Mouse (Mus musculus): Measurements from ENCODE around the gene Atp8b2. TPM values are rescaled to one million over a fixed set of nuclear protein-coding genes. Genes with fewer than 3 reads are reported as not detected.
A peak's percentile ranks its signal among the peaks of the same experiment; 100 is the strongest.

Atp8b2 gene
- polyA plus RNA-seq, 1 experiment = 21.9 TPM

GRCm38 (mm10) chr3:89916622-89917021, 46.7 kb downstream of the Atp8b2 start:
- H3K27ac ChIP-seq (ENCODE audit: insufficient read depth, low read depth, low read length) = no peak overlapping the region
- no peak for TF ChIP-seq POLR2A (IDR thresholded peaks at IDR 0.05; ENCODE audit: low read depth, low read length)
- TF ChIP-seq CTCF (conservative IDR thresholded peaks at IDR 0.05; ENCODE audit: insufficient read depth, insufficient read length, low read depth, low read length) = no peak
- H3K4me1 ChIP-seq (ENCODE audit: control insufficient read depth, insufficient read depth, low read length) = 0 out of 2 replicates have a peak, but pooled peaks cover 5% of the 10 kb centered on the region
- H3K27me3 ChIP-seq (replicated peaks; ENCODE audit: control insufficient read depth, insufficient read depth, low read length) = no peaks in the 10 kb centered on the region
- no peaks in the 10 kb centered on the region for H3K36me3 ChIP-seq (ENCODE audit: control insufficient read depth, insufficient read depth, low read length)
- no peak overlapping the region for H3K4me3 ChIP-seq (ENCODE audit: insufficient read depth, low read depth, low read length)
- WGBS = 58% methylated on average over 1 of the region's 1 CpGs
- no peak for DNase-seq

- Histone ChIP-seq H3K27me3 (replicated peaks; ENCODE audit: control insufficient read depth, insufficient read depth, low read length) (no peaks in the 10 kb centered on the region), H3K4me3 (ENCODE audit: insufficient read depth, low read depth, low read length) (no peak overlapping the region), H3K36me3 (ENCODE audit: control insufficient read depth, insufficient read depth, low read length) (no peaks in the 10 kb centered on the region), H3K27ac (ENCODE audit: insufficient read depth, low read depth, low read length) (no peak overlapping the region), H3K4me1 (ENCODE audit: control insufficient read depth, insufficient read depth, low read length) (0 out of 2 replicates have a peak, but pooled peaks cover 5% of the 10 kb centered on the region)
- TF ChIP-seq POLR2A (IDR thresholded peaks at IDR 0.05; ENCODE audit: low read depth, low read length) (no peak), CTCF (conservative IDR thresholded peaks at IDR 0.05; ENCODE audit: insufficient read depth, insufficient read length, low read depth, low read length) (no peak)
- DNase-seq = no peak
- WGBS = 79% methylated on average over 4 of the region's 4 CpGs
These were observed 48.6 kb downstream of the Atp8b2 start for GRCm38 (mm10) chr3:89914700-89915099.

GRCm38 (mm10) chr3:89912543-89913391, 50.5 kb downstream of the Atp8b2 start, which contains the start of gene Il6ra:
Gene Il6ra, minus strand, starts transcription at chr3:89913196.
- WGBS = 2% methylated on average over 72 of the region's 75 CpGs
- DNase-seq = peak; percentile 92
- no peaks in the 10 kb centered on the region for H3K27me3 ChIP-seq (replicated peaks; ENCODE audit: control insufficient read depth, insufficient read depth, low read length)
- H3K4me3 ChIP-seq (ENCODE audit: insufficient read depth, low read depth, low read length) = peak within 1 kb of the TSS; percentile 63
- H3K36me3 ChIP-seq (ENCODE audit: control insufficient read depth, insufficient read depth, low read length) = no peaks in the 10 kb centered on the region
- 0 out of 2 replicates have a peak, but pooled peaks cover 5% of the 10 kb centered on the region for H3K4me1 ChIP-seq (ENCODE audit: control insufficient read depth, insufficient read depth, low read length)
- no peak for TF ChIP-seq CTCF (conservative IDR thresholded peaks at IDR 0.05; ENCODE audit: insufficient read depth, insufficient read length, low read depth, low read length)
- TF ChIP-seq POLR2A (IDR thresholded peaks at IDR 0.05; ENCODE audit: low read depth, low read length) = no peak
- H3K27ac ChIP-seq (ENCODE audit: insufficient read depth, low read depth, low read length) = 0 out of 2 replicates have a peak within 1 kb of the TSS, but pooled peaks have one; percentile 16

GRCm38 (mm10) chr3:89912108-89912542, 51.2 kb downstream of the Atp8b2 start:
- H3K27ac ChIP-seq (ENCODE audit: insufficient read depth, low read depth, low read length) = no peak overlapping the region
- 48% methylated on average over 6 of the region's 6 CpGs for WGBS
- TF ChIP-seq POLR2A (IDR thresholded peaks at IDR 0.05; ENCODE audit: low read depth, low read length) (no peak), CTCF (conservative IDR thresholded peaks at IDR 0.05; ENCODE audit: insufficient read depth, insufficient read length, low read depth, low read length) (no peak)
- H3K36me3 ChIP-seq (ENCODE audit: control insufficient read depth, insufficient read depth, low read length) = no peaks in the 10 kb centered on the region
- peak overlapping the region; percentile 63 for H3K4me3 ChIP-seq (ENCODE audit: insufficient read depth, low read depth, low read length)
- H3K27me3 ChIP-seq (replicated peaks; ENCODE audit: control insufficient read depth, insufficient read depth, low read length) = no peaks in the 10 kb centered on the region
- DNase-seq = no peak
- H3K4me1 ChIP-seq (ENCODE audit: control insufficient read depth, insufficient read depth, low read length) = 0 out of 2 replicates have a peak, but pooled peaks cover 5% of the 10 kb centered on the region

GRCm38 (mm10) chr3:89911207-89911606, 52.1 kb downstream of the Atp8b2 start:
- 0 out of 2 replicates have a peak, but pooled peaks cover 5% of the 10 kb centered on the region for H3K4me1 ChIP-seq (ENCODE audit: control insufficient read depth, insufficient read depth, low read length)
- H3K27me3 ChIP-seq (replicated peaks; ENCODE audit: control insufficient read depth, insufficient read depth, low read length) = no peaks in the 10 kb centered on the region
- peak; percentile 40 for DNase-seq
- H3K36me3 ChIP-seq (ENCODE audit: control insufficient read depth, insufficient read depth, low read length) = no peaks in the 10 kb centered on the region
- H3K4me3 ChIP-seq (ENCODE audit: insufficient read depth, low read depth, low read length) = no peak overlapping the region
- WGBS = 75% methylated on average over 3 of the region's 3 CpGs
- no peak overlapping the region for H3K27ac ChIP-seq (ENCODE audit: insufficient read depth, low read depth, low read length)
- no peak for TF ChIP-seq POLR2A (IDR thresholded peaks at IDR 0.05; ENCODE audit: low read depth, low read length)

GRCm38 (mm10) chr3:89909703-89910542, 53.4 kb downstream of the Atp8b2 start:
- TF ChIP-seq CTCF (conservative IDR thresholded peaks at IDR 0.05; ENCODE audit: insufficient read depth, insufficient read length, low read depth, low read length) (no peak), POLR2A (IDR thresholded peaks at IDR 0.05; ENCODE audit: low read depth, low read length) (no peak)
- Histone ChIP-seq H3K27me3 (replicated peaks; ENCODE audit: control insufficient read depth, insufficient read depth, low read length) (no peaks in the 10 kb centered on the region), H3K36me3 (ENCODE audit: control insufficient read depth, insufficient read depth, low read length) (no peaks in the 10 kb centered on the region), H3K4me3 (ENCODE audit: insufficient read depth, low read depth, low read length) (no peak overlapping the region), H3K27ac (ENCODE audit: insufficient read depth, low read depth, low read length) (no peak overlapping the region), H3K4me1 (ENCODE audit: control insufficient read depth, insufficient read depth, low read length) (0 out of 2 replicates have a peak, but pooled peaks cover 5% of the 10 kb centered on the region)
- WGBS = 71% methylated on average over 5 of the region's 5 CpGs
- DNase-seq = no peak
